Mouse (Mus musculus): ENCODE measurements around the gene Diras1. TPM values are rescaled to one million over a fixed set of nuclear protein-coding genes. Genes with fewer than 3 reads are reported as not detected.

Gene Diras1
- total RNA-seq, 2 experiments from 2014 or later: not detected

DNA sequence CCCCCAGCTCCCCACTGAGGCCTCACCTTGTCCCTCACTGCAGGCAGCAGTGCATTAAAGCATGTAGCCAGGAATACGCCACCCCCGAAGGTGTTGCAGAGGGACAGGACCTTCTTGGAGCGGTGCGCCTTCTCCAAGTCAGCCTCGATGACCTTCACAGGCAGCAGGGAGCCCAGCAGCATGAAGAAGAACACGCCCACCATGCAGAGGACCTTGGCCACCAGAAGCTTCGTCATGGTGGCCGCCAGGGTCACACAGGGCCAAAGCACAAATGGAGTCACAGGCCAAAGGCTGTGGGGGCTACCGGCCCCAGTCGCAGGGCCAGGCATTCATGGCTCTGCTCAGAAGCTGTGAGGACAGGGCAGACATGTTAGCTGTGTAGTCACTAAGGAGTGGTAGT is 8.1 kb upstream of the Diras1 start:
- ATAC-seq (replicated peaks; ENCODE audit: low FRiP score, poor library complexity, severe bottlenecking): no peak

- no peak for ATAC-seq (replicated peaks; ENCODE audit: low FRiP score, poor library complexity, severe bottlenecking)
These were observed 3.6 kb upstream of the Diras1 start for GRCm38 (mm10) chr10:81029031-81029430.

DNA sequence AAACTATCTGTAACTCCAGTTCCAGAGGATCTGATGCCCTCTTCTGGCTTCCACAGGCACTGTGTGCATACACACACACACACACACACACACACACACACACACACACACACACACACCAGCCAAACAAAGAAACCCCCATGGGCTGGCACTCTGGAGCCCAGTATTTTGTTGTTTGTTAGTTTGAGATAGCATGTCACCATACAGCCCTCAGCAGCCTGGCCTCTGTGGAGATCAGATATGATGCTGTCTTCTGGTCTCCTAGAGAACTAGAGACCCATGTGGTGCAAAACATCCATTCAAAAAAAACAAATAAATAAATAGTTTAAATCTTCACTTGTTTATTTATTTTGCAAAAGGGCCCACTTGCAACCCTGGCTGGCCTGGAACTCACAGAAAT is 2.8 kb upstream of the Diras1 start:
- no peak for ATAC-seq (replicated peaks; ENCODE audit: low FRiP score, poor library complexity, severe bottlenecking)

DNA sequence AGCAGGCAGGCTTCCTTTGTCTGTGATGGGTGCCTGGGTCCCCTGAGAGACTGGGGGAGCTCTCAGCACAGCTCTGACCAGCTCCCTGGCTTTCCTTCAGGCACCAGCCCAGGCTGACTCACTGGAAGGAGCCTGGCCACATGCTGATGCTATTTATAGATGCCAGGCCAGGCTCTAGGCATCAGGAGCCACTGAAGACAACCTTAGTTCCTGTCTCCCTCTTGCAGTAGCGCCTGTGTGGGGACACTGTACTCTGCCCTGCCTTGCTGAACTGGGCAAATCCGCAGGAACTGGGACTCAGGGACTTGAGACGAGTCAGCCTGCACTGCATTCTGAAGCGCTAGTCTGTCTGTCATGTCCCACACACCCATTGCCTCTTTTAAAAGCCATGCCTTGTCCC is 1.9 kb upstream of the Diras1 start:
- no peak for ATAC-seq (replicated peaks; ENCODE audit: low FRiP score, poor library complexity, severe bottlenecking)

- no peak for ATAC-seq (replicated peaks; ENCODE audit: low FRiP score, poor library complexity, severe bottlenecking)
These were observed 1.4 kb upstream of the Diras1 start for GRCm38 (mm10) chr10:81026857-81027256.

DNA sequence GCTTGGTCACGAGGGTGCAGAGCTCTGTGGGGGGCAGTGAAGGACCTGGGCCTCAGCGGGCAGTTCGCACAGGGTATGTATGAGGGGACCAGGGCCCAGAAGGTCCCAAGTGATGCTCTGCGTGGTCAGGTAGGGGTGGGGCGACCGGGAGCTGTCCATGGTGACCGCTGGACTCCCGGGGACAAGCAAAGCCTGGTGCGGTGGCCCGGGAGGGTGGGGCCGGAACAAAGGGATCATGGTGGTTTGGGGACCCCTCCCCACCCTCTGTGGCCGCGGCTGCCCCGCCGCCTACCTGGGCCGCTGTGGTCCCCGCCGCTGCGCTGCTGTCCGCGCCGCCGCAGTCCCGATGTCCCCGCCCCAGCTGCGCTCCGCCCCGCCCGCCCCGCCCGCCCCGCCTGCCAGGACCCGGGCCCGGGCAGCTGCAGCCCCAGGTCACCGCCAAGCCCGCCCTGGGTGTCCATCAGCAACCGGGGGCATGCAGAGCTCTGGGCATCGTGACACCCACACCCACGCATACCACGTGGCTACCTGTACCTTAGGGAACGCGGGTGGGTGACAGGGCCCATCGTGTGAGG is 328 bp downstream of the Diras1 start:
- ATAC-seq (replicated peaks; ENCODE audit: low FRiP score, poor library complexity, severe bottlenecking): no peak

GRCm38 (mm10) chr10:81024346-81024937 is 1.0 kb downstream of the Diras1 start:
- ATAC-seq (replicated peaks; ENCODE audit: low FRiP score, poor library complexity, severe bottlenecking): no peak

GRCm38 (mm10) chr10:81022744-81023143 is 2.7 kb downstream of the Diras1 start:
- ATAC-seq (replicated peaks; ENCODE audit: low FRiP score, poor library complexity, severe bottlenecking): no peak

- ATAC-seq (replicated peaks; ENCODE audit: low FRiP score, poor library complexity, severe bottlenecking): no peak
These were observed 3.8 kb downstream of the Diras1 start for GRCm38 (mm10) chr10:81021547-81022110.

DNA sequence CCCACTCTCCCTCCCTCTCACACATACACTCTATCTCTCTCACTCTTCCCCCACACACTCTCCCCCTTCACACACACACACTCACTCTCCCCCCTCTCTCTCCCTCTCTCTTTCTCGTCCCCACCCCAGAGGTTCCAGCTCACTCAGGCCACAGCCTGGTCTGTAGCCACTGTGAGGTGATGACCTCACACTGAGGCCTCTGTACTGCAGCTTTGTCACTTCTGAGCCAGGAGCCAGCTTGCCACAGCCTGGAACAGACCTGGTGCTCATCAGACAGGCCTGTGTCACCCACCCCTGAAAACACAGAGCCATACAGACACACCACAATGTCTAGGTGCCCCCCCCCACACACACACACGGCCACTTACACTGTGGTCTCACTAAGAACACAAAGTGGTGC is 5.3 kb downstream of the Diras1 start:
- no peak for ATAC-seq (replicated peaks; ENCODE audit: low FRiP score, poor library complexity, severe bottlenecking)

- no peak for ATAC-seq (replicated peaks; ENCODE audit: low FRiP score, poor library complexity, severe bottlenecking)
These were observed 5.8 kb downstream of the Diras1 start for GRCm38 (mm10) chr10:81019687-81020086.

GRCm38 (mm10) chr10:81018326-81018725 is 7.1 kb downstream of the Diras1 start:
- no peak for ATAC-seq (replicated peaks; ENCODE audit: low FRiP score, poor library complexity, severe bottlenecking)

DNA sequence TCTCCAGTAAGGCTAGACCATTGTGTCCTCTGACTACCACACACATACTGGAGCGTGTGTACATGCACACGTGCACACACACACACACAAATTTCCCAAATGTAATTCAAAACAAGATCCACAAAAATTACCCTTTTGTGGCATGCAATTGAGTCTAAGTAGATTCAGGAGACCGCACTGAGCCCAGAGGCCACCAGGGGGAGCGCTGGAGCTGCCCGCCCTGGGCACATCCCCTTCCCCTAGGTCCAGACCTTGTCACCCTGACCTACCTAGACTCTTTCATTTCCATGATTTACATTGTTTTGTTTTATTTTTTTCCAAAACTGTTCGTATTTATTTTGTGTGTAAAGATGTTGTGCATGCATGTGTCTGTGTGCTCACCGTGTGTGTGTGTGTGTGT is 8.8 kb downstream of the Diras1 start:
- no peak for ATAC-seq (replicated peaks; ENCODE audit: low FRiP score, poor library complexity, severe bottlenecking)

DNA sequence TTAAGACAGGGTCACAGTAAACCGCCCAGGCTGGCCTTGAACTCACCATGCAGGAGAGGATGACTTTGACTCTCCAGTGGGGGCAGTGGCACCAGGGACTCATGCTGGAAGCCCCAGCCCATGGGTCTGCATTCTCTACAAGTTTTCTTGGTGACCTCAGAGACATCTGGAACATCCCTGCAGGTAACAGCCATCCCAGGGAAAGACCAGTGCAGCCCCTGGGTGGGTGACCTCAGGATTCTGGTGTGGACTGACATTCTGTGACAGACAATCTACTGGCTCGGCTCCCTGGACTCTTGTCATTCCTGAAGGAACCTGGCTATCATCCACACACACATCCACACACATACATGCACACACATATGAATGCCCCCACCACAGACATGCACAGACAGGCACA is 9.8 kb downstream of the Diras1 start:
- ATAC-seq (replicated peaks; ENCODE audit: low FRiP score, poor library complexity, severe bottlenecking): no peak

DNA sequence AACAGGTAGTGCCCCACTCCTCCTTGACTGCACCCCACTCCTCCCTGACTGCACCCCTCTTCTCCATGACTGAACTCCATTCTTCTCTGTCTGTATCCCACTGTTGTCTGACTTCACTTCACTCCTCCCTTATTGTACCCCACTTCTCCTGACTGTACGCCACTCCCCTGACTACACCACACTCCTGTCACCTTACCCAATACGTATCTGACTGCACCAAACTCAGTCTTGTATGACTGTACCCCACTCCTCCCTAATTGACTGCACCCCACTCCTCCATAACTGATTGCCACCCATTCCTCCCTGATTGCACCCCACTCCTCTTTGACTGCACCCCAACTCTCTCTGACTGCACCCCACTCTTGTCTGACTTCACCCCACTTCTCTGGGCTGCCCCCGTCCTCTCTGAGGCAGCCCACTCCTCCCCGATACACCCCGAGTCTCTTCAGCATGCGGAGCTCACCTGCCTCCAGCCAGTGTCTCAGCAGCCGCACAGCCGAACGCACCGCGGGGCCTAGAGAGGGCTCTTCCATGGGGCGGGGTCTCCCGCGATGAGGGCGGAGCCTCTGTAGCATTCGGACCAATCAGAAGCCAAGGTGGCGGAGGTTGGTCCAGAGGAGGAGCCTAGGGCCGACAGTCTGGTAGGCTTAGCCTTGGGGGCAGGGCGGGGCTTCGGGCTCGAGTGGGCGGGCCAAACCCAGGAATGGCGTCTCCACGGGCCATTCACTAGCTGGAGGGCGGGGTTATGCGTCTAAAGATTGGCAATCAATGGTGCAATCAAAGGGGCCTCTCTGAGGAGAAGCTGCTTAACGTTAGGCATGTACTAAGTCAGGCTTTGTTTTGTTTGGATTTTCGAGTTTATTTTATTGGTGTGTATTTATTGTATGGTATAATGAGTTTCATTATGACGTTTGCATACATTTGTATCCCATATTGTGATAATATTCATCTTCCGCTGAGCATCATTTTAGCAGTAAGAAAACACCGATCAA is 10.8 kb downstream of the Diras1 start, which contains the start of gene Gng7:
Gene Gng7 (minus strand): TSS at position 553 of the 992 bp plus-strand sequence.
- peak; percentile 72 for ATAC-seq (replicated peaks; ENCODE audit: low FRiP score, poor library complexity, severe bottlenecking)

DNA sequence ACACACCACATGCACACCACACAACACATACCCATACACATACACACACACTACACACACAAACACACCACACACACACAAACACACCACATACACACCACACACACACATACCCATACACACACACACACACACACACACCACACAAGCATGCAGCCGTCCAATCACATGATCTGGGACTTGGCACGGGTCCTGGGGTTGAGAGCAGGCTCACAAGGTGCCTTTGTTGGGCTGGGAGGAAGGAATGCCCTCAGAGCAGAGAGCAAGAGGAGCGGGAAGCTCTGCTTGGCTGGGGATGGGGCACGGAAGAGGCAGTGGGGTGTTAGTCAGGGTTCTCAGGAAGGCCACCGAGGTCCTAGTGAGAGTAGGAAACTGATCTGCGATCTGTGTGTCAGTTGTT is 14.6 kb downstream of the Diras1 start:
- ATAC-seq (replicated peaks; ENCODE audit: low FRiP score, poor library complexity, severe bottlenecking): no peak

DNA sequence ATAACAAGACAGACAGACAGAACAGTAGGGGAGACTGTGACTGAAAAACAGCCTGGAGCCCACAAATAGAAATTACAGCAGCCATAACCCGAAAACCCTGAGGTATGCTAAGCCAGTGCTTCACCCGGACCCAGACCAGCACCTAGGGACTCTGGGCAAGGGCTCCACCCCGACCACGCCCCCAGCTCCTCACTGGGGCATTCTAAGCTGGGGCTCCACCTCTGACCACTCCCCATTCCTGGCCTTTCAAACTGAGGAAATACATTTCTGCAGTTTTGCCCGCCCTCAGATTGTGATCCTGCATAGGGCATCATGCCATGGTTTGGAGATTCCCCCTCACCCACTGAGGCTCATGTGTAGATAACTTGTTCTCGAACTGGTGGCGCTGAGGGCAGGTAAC is 18.2 kb downstream of the Diras1 start:
- ATAC-seq (replicated peaks; ENCODE audit: low FRiP score, poor library complexity, severe bottlenecking): no peak

GRCm38 (mm10) chr10:81006005-81006677 is 19.3 kb downstream of the Diras1 start:
- ATAC-seq (replicated peaks; ENCODE audit: low FRiP score, poor library complexity, severe bottlenecking): no peak

GRCm38 (mm10) chr10:81001161-81001560 is 24.3 kb downstream of the Diras1 start:
- no peak for ATAC-seq (replicated peaks; ENCODE audit: low FRiP score, poor library complexity, severe bottlenecking)
